Mouse (Mus musculus) midbrain, embryonic 13.5 days (tissue): Measurements from ENCODE around the gene Chid1. TPM values are rescaled to one million over a fixed set of nuclear protein-coding genes. Genes with fewer than 3 reads are reported as not detected.

Experiments
- ATAC-seq: fragments of 200-750 bp; cut with Nextera tagmentation; 2 replicates; pipeline ENCODE4 v1.8.0; 2017; ENCODE audit warnings: mild to moderate bottlenecking, moderate TSS enrichment, moderate library complexity
- H3K27ac ChIP-seq: fragments of 300-500 bp; sonication (generic); 2 replicates; pipeline ENCODE4 v1.5.1; 2015; ENCODE audit warnings: inconsistent platforms, mild to moderate bottlenecking, moderate library complexity
- H3K27me3 ChIP-seq: fragments of 300-500 bp; sonication (generic); 2 replicates; pipeline ENCODE4 v1.6.1; 2015; ENCODE audit warnings: mild to moderate bottlenecking, inconsistent platforms
- H3K36me3 ChIP-seq: fragments of 300-500 bp; sonication (generic); 2 replicates; pipeline ENCODE4 v1.6.1; 2015; ENCODE audit warnings: mild to moderate bottlenecking, inconsistent platforms
- H3K4me1 ChIP-seq: fragments of 300-500 bp; sonication (generic); replicated peaks from 2 replicates; pipeline ENCODE4 v1.6.1; 2015; ENCODE audit warnings: inconsistent platforms
- H3K4me2 ChIP-seq: fragments of 300-500 bp; sonication (generic); replicated peaks from 2 replicates; pipeline ENCODE4 v1.6.1; 2015; ENCODE audit warnings: moderate library complexity, mild to moderate bottlenecking, inconsistent platforms
- H3K4me3 ChIP-seq: fragments of 300-500 bp; sonication (generic); replicated peaks from 2 replicates; pipeline ENCODE4 v1.5.1; 2015; ENCODE audit warnings: mild to moderate bottlenecking, inconsistent platforms
- H3K9ac ChIP-seq: fragments of 300-500 bp; sonication (generic); replicated peaks from 2 replicates; pipeline ENCODE4 v1.6.1; 2015; ENCODE audit warnings: mild to moderate bottlenecking, inconsistent platforms
- H3K9me3 ChIP-seq: fragments of 300-500 bp; sonication (generic); 2 replicates; pipeline ENCODE4 v1.6.1; 2016; ENCODE audit warnings: mild to moderate bottlenecking, inconsistent platforms
- WGBS: fragments of 180-500 bp; shearing (Covaris S2); methylation state at CpG from one replicate; pipeline ENCODE4 v1.1.7; 2015; 5-methylcytosine and 5-hydroxymethylcytosine counted together
- polyA plus RNA-seq: library from polyadenylated mRNA; unstranded; fragments of >200 nt; fragmentation: Nextera tagmentation; extraction: Ambion mirVana; gene quantifications from 2 replicates; pipeline ENCODE4 v1.2.1, GENCODE M21; 2015

Chid1 gene
- polyA plus RNA-seq, 1 experiment from 2014 or later: 31.7 TPM

DNA sequence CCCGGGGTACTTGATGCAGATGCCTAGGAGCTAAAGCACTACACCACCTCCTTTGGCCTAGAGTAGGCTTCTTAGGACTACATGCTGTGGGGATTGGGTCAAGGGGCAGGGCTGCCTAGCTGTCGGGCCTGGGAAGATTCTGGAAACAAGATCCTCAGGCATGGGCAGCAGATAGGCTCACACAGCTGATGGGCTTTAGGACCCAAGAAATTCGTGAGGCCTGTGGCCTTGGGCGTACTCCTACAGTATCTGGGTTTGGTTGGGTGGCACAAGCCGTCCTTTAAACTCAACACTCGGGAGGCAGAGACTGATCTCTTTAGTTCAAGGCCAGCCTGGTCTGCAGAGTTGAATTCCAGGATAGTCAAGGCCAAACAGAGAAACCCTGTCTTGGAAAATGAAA is 67.4 kb downstream of the Chid1 start:
- Histone ChIP-seq H3K9ac (no peak overlapping the region), H3K4me3 (no peak overlapping the region), H3K4me2 (no peak overlapping the region), H3K9me3 (no peaks in the 10 kb centered on the region), H3K27me3 (peaks cover 17% of the 10 kb centered on the region), H3K27ac (no peak overlapping the region), H3K4me1 (peaks cover 55% of the 10 kb centered on the region), H3K36me3 (peaks cover 31% of the 10 kb centered on the region)
- WGBS: 81% methylated on average over 6 of the region's 6 CpGs
- no peak for ATAC-seq

DNA sequence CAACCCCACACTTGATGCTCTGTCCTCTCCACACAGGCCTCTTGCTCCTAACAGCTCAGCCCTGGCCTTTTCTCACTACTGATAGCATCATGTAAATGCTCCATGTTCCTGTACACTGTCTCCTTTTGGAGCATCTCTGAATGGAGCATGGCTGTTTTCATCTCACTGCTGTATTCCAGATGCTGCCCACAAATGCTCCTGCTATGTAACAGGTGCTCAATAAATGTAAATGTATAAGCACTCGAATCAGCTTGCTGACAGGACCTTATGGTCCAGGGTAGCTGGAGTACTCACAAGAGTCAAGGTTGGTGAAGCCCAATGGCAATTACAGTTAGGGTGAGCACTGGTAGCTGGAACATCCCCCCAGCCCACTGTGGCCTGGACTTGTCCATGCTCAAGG is 68.4 kb downstream of the Chid1 start:
- H3K4me1 ChIP-seq: peaks cover 57% of the 10 kb centered on the region
- H3K4me3 ChIP-seq: no peak overlapping the region
- no peaks in the 10 kb centered on the region for H3K9me3 ChIP-seq
- no peak for ATAC-seq
- no peak overlapping the region for H3K9ac ChIP-seq
- peaks cover 31% of the 10 kb centered on the region for H3K36me3 ChIP-seq
- 93% methylated on average over 1 of the region's 1 CpGs for WGBS
- H3K4me2 ChIP-seq: no peak overlapping the region
- no peak overlapping the region for H3K27ac ChIP-seq
- H3K27me3 ChIP-seq: peaks cover 16% of the 10 kb centered on the region

DNA sequence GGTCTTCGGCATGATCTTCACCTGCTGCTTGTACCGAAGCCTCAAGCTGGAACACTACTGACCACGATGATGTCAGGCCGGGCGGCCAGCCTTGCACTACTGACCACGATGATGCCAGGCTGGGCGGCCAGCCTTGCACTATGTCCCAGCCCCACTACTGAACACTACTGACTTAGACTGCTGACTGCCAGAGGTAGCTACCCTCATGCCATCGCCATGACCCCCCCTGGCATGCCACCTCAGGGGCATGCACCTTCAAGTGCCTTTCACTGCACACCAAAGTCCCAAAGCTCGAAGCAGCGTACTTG is 69.1 kb downstream of the Chid1 start:
- Histone ChIP-seq H3K36me3 (peaks cover 31% of the 10 kb centered on the region), H3K4me1 (peaks cover 51% of the 10 kb centered on the region), H3K4me3 (no peak overlapping the region), H3K27me3 (peaks cover 16% of the 10 kb centered on the region), H3K27ac (no peak overlapping the region), H3K9ac (no peak overlapping the region), H3K9me3 (no peaks in the 10 kb centered on the region), H3K4me2 (peak overlapping the region; percentile 60; the same call in 1 of the 2 replicates)
- WGBS: 94% methylated on average over 10 of the region's 10 CpGs
- no peak for ATAC-seq

DNA sequence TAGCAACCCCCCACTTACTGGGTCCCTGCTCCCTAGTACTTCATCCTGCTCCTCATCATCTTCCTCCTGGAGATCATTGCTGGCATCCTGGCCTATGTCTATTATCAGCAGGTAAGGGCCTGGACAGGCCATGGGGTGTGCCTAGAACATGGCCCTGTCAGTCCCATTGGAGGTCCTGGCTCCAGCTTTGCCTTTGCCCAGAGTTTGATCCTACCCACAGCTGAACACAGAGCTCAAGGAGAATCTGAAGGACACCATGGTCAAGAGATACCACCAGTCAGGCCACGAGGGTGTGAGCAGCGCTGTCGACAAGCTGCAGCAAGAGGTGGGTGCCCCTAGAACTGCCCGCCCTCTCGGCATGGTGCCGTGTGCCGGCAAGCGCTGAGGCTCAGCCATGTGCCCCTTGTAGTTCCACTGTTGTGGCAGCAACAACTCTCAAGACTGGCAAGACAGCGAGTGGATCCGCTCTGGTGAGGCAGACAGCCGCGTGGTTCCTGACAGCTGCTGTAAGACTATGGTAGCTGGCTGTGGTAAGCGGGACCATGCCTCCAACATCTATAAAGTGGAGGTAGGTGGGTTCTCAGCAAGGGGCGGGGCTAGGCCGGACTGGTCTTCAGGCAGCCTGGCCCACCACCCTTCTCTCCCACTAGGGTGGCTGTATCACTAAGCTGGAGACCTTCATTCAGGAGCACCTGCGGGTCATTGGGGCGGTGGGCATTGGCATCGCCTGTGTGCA is 69.6 kb downstream of the Chid1 start:
- Histone ChIP-seq H3K4me1 (peaks cover 50% of the 10 kb centered on the region), H3K9me3 (no peaks in the 10 kb centered on the region), H3K4me2 (peak overlapping the region; percentile 60), H3K27ac (no peak overlapping the region), H3K27me3 (peaks cover 21% of the 10 kb centered on the region), H3K9ac (peak overlapping the region; percentile 83), H3K36me3 (peaks cover 31% of the 10 kb centered on the region), H3K4me3 (no peak overlapping the region)
- ATAC-seq: no peak
- WGBS: 89% methylated on average over 18 of the region's 18 CpGs

DNA sequence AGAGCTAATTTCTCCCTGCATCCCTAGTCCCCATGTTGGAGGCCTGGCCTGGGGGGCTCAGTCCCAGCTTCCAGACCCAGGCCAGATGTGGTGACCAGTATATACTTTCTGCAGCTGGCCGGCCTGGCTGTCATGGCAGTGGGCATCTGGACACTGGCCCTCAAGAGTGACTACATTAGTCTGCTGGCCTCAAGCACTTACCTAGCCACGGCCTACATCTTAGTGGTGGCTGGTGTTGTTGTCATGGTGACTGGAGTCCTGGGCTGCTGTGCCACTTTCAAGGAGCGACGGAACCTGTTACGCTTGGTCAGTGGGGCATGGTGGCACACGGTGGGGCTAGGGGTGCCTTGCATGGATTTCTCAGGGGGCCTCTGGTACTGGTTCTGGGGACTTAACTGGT is 70.3 kb downstream of the Chid1 start:
- no peaks in the 10 kb centered on the region for H3K9me3 ChIP-seq
- no peak for ATAC-seq
- H3K27me3 ChIP-seq: peaks cover 28% of the 10 kb centered on the region
- peak overlapping the region; percentile 60 for H3K4me2 ChIP-seq
- H3K9ac ChIP-seq: peak overlapping the region; percentile 83
- 59% methylated on average over 6 of the region's 6 CpGs for WGBS
- H3K4me3 ChIP-seq: peak overlapping the region; percentile 66
- H3K4me1 ChIP-seq: peaks cover 55% of the 10 kb centered on the region
- H3K27ac ChIP-seq: peak overlapping the region; percentile 87
- peaks cover 31% of the 10 kb centered on the region for H3K36me3 ChIP-seq

DNA sequence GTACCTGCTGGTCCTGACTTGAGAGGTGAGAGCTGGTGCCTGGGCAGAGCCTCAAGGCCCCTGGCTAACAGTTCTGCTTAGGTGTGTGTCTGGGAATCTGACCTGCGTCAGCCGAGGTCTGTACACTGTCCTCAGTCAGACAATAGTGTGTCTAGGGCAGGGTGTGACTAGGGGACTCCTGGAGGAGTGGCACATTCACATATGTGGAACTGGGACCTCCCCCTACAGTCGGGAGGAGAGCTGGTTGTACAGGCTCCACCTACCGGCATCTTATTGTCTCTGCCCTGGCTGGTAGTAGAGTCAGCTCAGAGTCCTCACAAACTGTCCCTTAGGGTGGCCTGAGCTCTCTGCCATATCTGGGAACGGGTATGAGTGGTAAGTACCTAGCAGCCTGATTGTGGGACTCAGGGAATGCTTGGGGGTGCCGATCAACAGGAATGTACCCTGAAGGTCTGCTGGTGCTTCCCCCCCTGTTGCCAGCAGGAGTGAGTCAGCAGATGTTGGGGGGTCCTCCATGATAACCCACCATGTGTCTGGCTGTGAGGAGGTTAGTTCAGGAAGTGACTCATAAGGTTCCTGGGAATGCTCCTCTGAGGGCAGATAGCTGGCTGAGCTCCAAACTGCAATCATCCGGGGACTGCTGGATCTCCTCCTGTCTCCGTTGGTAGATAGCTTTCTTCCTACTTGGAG is 71.0 kb downstream of the Chid1 start:
- 16% methylated on average over 8 of the region's 8 CpGs for WGBS
- H3K36me3 ChIP-seq: peaks cover 31% of the 10 kb centered on the region
- peak overlapping the region; percentile 60 for H3K4me2 ChIP-seq
- peaks cover 48% of the 10 kb centered on the region for H3K4me1 ChIP-seq
- H3K27ac ChIP-seq: peak overlapping the region; percentile 87
- peaks cover 35% of the 10 kb centered on the region for H3K27me3 ChIP-seq
- ATAC-seq: peak; percentile 90
- peak overlapping the region; percentile 66 for H3K4me3 ChIP-seq
- H3K9me3 ChIP-seq: no peaks in the 10 kb centered on the region
- H3K9ac ChIP-seq: peak overlapping the region; percentile 83

DNA sequence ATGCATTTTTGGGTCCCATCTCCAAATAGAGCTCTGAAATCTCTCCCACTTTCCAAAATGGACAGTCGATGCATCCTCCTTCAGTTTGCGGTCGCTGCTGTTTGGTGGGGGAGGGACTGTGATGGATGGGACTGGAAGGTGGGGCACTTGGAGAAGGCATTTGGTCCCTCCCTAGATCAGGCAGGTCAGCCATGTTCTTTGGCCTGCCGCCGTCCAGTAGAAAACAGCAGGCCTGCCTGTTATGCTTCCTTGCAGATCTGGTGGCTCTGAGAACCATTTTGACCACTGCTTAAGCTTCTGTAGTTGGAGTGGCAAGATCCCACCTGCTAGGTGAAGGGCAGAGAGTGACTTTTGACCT is 71.5 kb downstream of the Chid1 start:
- peaks cover 43% of the 10 kb centered on the region for H3K4me1 ChIP-seq
- peak; percentile 15 for ATAC-seq

DNA sequence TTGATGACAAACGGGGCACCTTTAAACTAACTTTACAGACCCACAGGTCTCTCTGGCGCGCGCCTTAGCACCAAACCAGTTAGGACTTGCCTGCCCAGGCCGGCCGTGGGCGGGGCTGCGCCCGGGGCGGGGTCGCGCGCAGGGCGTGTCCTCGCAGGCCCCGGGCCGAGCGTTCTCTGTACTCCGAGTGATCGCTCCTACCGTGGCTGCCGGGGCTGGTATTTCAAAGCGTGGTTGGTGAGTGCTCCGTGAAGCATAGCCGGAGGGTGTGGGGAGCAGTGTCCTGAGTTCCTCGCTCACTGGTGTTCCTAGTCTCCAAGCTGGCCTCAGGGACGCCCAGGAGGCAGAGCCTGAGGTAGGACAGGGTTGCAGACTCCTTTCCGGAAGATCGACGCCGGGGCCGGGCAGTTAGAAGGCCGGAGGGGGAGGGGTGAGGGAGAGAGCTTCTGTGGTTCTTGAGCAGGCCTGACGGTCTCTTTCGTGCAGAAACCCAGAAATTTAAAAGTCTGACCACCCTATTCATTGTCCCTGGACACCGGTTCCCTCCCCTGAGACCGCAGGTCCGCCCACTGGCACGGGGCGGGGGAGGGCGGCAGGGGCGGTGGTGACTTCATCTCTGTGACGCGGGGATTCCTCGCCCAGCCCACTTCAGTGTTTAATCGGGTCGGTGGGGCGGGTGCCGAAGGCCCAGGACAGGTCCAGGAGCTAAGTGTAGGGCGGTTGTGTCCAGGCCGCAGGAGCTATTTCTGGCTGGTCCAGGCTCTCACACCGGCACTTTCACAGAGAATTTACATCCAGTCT is 72.2 kb downstream of the Chid1 start, which contains the start of gene Cd151:
Gene Cd151 (plus strand): TSS at position 163 of the 801 bp plus-strand sequence.
- Histone ChIP-seq H3K9me3 (no peaks in the 10 kb centered on the region), H3K4me2 (peak within 1 kb of the TSS; percentile 60), H3K27me3 (peaks cover 47% of the 10 kb centered on the region), H3K27ac (peak within 1 kb of the TSS; percentile 87), H3K4me3 (peak within 1 kb of the TSS; percentile 66), H3K36me3 (peaks cover 26% of the 10 kb centered on the region), H3K9ac (peak within 1 kb of the TSS; percentile 83), H3K4me1 (peaks cover 43% of the 10 kb centered on the region)
- ATAC-seq: peak; percentile 46
- under 1% methylated on average over 52 of the region's 52 CpGs for WGBS

More for the DNA sequence above, 71.5 kb downstream of the Chid1 start:
- no peaks in the 10 kb centered on the region for H3K9me3 ChIP-seq
- 32% methylated on average over 5 of the region's 5 CpGs for WGBS
- peak overlapping the region; percentile 83 for H3K9ac ChIP-seq
- peak overlapping the region; percentile 60 for H3K4me2 ChIP-seq
- peaks cover 40% of the 10 kb centered on the region for H3K27me3 ChIP-seq
- H3K36me3 ChIP-seq: peaks cover 31% of the 10 kb centered on the region
- peak overlapping the region; percentile 87 for H3K27ac ChIP-seq
- peak overlapping the region; percentile 66 for H3K4me3 ChIP-seq

DNA sequence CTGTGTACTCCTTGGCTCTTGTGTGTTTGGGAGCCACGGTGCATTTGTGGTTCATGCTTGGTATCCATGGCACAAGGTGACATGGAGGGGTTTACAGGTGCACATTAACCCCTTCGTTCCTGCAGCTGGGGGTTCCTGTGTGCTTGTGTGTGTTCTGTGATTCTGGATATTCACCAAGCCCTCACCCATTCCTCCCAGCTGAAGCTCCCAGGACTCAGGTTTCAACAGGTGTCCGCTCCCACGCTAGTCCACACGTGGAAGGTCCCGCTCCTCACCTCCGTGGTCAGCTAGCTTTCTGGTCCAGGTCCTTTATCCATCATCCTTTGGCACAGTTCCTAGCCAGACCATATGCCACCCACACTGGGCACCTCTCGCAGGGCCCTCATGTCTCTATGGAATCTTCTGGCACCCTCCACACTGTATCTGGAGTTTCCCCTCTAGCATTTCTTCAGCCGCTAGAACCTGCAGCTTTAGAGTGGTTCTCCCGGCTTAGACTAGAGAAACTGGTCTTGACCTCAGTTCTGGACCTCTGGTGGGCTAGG is 73.0 kb downstream of the Chid1 start:
- no peak for ATAC-seq
- H3K9me3 ChIP-seq: no peaks in the 10 kb centered on the region
- H3K27me3 ChIP-seq: peaks cover 55% of the 10 kb centered on the region
- H3K27ac ChIP-seq: no peak overlapping the region
- peaks cover 48% of the 10 kb centered on the region for H3K4me1 ChIP-seq
- 68% methylated on average over 10 of the region's 10 CpGs for WGBS
- H3K4me3 ChIP-seq: peak overlapping the region; percentile 66
- H3K4me2 ChIP-seq: peak overlapping the region; percentile 60
- H3K9ac ChIP-seq: peak overlapping the region; percentile 83
- H3K36me3 ChIP-seq: peaks cover 19% of the 10 kb centered on the region

DNA sequence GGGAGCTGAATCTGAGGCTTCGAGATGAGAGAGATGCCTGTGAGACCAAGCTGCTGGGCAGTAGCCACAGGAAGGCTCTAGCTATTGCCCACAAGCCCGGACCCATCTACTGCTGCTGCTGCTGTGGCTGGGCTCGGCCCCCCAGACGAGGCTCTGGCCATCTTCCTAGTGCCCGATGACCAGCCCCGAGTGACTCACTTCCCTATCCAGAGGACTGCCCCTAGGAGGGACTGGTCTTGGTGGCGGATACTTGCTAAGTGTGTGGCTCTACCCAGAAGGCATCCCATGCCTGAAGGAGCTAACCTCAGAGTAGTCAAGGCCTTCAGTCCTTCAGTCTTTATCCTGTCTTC is 73.6 kb downstream of the Chid1 start:
- Histone ChIP-seq H3K27ac (no peak overlapping the region), H3K27me3 (peaks cover 61% of the 10 kb centered on the region), H3K4me2 (no peak overlapping the region), H3K9me3 (no peaks in the 10 kb centered on the region), H3K4me3 (no peak overlapping the region), H3K4me1 (peaks cover 51% of the 10 kb centered on the region), H3K9ac (no peak overlapping the region), H3K36me3 (peaks cover 13% of the 10 kb centered on the region)
- 73% methylated on average over 7 of the region's 7 CpGs for WGBS
- no peak for ATAC-seq

DNA sequence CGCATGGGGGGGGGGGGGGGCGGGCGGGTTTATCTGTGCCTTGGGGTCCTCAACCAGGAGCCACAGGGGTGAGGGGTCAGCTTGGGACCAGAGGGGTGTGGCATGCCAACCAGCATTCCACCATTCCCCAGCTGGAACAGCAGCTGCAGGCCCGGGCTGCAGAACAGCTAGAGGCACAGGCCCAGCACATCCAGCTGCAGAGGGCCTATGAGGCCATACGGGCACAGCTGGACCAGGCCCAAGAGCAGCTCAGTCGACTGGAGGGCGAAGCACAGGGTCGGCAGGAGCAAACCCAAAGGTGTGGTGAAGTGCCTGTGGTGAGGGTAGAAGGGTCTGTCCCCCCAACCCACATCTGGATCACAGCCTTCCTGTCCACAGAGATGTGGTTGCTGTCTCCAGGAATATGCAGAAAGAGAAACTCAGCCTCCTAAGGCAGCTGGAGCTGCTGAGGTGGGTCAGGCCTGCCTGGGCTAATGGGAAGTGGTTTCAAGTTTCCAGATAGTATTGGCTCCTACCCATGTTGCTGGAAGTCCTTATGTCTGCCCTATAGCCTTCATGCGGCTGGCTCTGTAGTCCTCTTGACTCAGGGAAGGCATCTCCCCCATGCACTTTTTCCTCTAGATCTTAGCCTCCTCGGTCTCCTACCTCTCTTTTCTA is 74.1 kb downstream of the Chid1 start:
- WGBS: 38% methylated on average over 10 of the region's 10 CpGs
- Histone ChIP-seq H3K4me3 (no peak overlapping the region), H3K4me2 (no peak overlapping the region), H3K9me3 (no peaks in the 10 kb centered on the region), H3K4me1 (peaks cover 51% of the 10 kb centered on the region), H3K9ac (0 out of 2 replicates have a peak overlapping the region, but pooled peaks have one; percentile 28), H3K36me3 (peaks cover 8% of the 10 kb centered on the region), H3K27ac (no peak overlapping the region), H3K27me3 (peaks cover 66% of the 10 kb centered on the region)
- no peak for ATAC-seq
